Mouse (Mus musculus): ENCODE data around the gene Gtf2ird2.

DNA sequence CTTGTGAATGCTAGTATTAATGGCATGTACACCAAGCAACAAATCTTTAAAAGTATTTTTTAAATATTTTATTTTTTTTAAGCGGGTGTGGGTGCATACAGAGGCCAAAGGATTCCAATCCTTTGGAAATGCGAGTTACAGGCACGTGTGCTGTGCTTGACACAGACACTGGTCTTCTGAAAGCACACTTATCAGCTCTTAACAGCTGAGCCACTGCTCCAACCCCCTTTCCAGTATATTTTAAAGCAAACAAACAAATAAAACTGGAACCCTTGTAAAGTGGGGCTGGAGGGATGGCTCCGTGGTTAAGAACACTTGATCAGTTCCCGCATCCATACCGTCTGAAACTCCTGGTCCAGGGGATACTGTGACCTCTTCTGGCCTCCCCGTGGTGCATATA lies 657 bp upstream of the Gtf2ird2 start:
- TF ChIP-seq CTCF (IDR thresholded peaks at IDR 0.05; ENCODE audit: borderline replicate concordance, insufficient read depth, low read depth, low read length) (no peak), POLR2A (IDR thresholded peaks at IDR 0.05; ENCODE audit: borderline replicate concordance, insufficient read depth, low read length) (no peak)
